Mouse (Mus musculus) v-Abl transformed pro-B cells (cell line): ENCODE measurements around the gene Fpr1.
"Not testable (repeated sequence)": the region's sequence is repeated elsewhere in the genome, so short reads cannot be mapped to it uniquely, and the experiment has no call there.

Experiments used
- in situ Hi-C, 2 experiments: fragments of 400-800 bp; cut with MboI; formaldehyde crosslinking; loops; one replicate each; pipeline ENCODE4 v1.15.1; 2025; ENCODE audit not compliant: unreplicated experiment in 2 of 2

Gene Fpr1

DNA sequence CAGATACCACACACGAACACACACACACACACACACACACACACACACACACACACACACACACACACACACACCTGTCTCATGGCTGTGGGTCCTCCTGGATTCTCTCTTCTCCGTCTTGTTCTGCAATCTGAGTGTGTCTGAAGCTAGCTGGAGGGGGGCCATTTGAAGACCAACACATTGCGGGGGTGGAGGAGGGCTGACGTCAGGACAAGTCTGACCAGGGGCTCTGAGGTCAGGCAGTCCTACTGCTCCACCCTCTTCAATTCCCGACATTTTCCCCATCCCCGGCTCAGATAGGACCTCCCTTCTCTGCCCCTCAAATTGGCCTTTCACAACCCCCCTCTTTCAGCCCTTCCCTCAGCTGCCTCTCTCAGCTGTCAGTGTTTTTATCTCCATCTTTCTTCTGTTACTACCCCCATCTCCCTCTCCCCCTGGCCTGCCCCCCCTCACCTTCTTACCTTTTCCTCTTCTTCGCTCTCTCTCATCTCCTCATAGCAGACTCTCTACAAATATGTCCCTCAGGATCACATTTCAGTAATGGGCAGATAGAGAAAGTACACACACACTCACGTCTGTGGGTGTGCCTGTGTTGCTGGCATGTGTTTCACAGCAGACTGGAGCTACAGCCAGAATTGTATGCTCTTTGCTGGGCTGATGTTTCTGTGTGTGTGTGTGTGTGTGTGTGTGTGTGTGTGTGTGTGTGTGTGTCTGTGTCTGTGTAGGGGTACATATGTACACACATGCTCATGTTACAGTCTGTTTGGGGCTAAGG is 28.5 kb downstream of the Fpr1 start, which contains the start of gene Has1:
Has1 (minus strand) TSS at position 142 of the 775 bp plus-strand sequence.
- in situ Hi-C loops: no loop called here

DNA sequence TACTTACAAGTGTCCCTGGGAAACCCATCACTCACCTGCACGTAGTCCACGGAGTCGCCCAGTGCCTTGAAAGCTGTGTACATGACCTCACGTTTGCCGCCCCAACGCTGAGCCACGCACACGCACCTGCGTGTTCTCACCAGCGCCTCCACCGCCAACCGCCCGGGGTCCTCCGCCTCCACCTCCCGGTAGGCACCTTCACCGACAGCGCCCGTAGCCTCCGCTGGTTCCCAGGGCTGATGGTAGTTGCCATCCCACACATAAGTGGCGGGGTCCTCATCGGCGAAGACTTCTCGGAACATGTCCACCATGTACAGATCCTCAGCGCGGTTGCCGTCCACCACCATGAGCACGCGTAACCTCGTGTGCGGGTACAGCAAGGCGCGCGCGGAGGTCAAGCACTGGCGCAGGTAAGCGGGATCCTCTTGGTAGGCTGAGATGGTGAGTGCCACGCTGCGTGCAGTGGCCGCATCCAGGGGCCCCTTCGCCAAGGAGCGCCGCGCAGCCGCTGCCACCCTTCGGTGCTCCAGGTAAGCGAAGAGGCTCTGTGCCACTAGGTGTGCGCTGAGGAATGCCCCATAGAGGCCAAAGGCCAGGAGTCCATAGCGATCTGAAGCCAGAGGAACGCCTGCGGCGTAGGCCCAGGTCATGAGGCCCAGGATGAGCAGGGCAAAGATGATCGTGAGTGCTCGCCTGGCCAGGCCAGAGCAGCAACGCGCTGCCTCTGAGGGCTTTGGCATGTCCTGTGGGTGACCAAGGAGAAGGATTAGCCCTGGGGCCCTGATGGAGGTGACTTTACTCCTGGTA is 33.6 kb downstream of the Fpr1 start:
- in situ Hi-C loops: no loop called here

DNA sequence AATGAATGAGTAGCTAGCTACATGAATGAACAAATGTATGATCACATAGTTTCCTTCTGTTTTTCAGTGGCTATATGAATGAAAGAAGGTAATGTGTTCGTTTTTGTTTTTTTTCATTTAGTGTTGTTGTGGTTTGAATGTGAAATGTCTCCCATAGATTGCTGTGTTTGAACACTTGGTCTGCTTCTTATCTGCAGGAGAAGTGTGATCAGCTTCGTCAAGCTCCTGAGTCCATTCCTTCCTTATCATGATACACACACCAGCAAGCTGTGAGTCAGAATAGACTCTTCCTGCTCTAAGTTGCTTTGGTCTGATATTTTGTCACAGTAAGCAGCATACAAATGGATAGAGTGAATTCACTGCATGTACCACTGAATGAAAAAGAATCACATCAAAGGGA is 34.8 kb downstream of the Fpr1 start:
- in situ Hi-C loops: no loop called here

DNA sequence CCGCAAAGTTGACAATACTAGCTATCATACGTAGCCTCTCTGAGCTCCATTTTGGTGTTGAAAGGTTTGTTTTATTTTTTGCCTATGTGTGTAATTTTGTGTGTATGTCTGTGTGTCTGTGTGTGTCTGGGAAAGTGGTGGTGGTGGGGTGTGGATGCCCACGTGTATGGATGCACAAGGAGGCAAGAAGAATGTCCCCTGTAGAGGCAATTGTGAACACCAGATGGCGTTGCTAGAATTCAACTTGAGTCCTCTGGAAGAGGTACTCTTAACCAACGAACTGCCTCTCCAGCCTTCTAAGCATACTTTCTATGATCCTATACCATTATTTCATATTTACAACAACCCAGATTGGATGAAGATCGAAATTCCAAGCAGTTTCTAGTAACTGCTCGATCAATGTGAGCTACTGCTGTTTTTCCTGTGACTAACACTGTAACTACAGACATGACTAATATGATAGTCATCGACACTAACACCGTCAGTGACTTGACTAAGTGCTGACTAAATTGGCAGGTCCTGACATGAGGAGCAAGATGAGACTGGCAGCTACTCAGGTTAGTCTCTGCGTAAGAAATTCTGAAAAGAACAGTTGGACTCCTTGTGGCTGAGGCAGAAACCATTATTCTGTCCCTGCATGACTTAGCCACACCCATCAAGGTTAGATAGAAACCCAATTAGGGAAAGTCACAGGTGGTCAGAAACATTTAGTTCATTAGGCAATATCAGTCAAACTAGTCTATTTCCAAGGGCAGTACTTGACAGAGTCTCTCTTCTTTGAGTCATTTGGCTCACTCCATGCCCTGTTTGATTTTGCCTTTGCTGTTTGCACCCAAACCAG is 38.3 kb downstream of the Fpr1 start:
- in situ Hi-C loops: no loop called here

DNA sequence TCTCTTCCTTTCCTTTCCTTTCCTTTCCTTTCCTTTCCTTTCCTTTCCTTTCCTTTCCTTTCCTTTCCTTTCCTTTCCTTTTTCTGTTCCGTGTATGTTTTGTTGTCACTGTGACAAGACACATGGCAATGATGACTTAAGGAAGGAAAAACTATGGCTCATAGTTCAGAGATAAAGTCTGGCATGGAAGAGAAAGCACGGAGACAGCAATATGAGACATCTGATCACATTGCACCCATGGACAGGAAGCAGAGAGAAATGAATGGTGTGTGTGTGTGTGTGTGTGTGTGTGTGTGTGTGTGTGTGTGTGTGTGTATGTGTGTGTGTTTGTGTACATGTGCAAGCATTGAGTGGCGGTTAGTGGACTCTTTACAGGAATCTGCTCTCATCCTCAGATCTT is 39.1 kb downstream of the Fpr1 start:
- in situ Hi-C loops: not testable (repeated sequence)

DNA sequence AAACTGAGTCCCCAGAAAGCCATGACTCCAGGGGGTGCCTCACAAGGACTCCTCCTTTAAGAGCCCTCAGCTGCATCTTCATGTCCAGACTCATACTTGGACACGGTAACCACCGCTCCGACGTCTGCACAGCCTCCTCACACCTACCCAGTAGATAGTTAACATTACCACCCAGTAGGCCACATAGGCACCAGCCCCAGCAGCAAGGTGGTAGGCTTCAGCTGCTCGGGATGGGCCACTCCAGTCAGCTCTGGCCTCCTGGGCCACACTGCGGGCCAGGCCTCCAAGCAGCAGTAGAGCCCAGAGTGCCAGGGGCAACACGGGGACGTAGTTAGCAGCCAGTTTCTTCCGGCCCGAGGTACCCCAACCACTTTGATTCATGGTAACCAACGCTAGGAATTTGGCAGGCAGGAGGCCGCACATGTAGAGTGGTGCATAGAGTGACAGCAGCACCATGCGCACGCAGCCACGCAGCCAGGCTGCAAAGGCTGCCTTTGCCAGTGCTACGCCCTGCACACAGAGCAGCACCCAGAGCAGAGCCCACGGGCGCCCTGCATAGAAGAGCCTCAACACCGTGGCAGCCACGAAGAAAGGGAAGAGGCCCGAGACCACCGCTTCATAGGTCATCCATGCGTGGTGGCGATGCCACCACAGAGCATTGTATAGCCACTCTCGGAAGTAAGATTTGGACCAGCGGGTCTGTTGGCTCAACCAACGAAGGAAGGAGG is 40.0 kb downstream of the Fpr1 start:
- in situ Hi-C loops: no loop called here

DNA sequence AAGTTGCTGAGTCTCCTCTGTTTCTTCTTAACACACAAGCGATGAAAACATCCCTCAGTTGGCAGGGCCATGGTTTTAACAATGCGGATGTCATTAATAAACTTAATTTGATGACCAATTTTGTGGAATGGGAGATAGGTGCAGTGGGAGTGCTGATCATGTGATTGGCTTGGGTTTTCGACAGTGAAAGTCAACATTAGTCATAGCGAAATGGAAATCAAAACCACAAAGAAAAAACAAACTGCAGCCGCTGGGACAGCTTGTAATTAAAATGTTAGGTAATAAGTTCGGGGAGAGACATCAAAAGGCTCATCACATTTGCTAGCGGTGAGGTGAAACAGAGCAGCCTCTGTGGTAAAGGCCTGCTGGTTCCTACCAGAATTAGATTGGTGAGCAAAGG is 42.9 kb downstream of the Fpr1 start:
- in situ Hi-C loops: no loop called here

DNA sequence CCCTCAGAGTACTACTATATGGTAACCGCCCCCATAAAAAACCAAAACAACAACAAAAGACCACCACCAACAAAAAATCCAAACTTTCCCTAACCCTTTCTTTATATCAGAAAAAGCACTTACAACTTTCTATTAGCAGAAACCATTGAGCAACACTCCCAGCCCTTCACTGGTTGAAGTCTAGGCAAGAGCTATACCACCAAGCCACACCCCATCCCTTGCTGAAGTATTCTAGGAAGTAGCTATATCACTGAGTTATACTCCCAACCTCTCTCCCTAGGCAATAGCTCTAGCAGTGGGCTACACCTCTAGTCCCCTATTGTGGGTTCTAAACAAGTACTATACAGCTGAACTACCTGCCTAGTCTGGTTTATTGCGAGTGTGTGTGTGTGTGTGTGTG is 44.5 kb downstream of the Fpr1 start:
- in situ Hi-C loops: no loop called here

DNA sequence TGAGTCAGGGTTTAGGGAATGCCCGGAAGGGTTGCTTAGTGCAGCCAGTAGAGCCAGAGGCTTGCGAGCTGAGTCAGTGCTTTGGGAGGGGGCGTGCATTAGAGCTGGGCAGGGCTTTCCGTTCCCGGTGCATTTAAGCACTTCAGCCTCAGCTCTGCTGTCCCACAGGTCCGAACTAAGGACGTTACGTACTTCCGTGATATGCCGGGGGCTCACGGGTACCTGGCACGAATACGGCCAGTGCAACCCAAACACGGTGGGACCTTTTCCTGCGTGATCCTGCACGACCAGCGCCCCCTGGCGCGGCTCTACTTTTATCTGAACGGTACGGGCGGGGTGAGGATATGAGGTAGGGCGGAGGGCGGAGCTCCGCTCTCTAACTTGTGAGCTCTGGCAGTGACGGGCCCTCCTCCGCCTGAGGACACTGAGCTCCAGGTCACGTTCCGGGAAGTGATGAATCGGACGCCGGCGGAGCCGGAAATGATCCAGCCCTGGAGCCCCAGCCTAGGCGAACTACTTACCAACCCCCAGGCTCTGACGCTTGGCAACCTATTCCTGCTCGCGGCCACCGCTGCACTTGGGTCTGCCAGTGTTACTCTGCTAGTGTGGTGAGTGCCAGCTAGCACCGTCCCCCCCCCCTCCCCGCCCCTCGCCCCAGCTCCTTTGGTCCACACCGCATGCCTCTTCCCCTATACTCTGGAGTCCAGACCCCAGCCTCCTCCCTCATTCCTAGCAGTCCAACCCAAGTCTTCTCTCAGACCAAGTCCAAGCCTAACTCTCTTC is 45.6 kb downstream of the Fpr1 start:
- in situ Hi-C loops: no loop called here

DNA sequence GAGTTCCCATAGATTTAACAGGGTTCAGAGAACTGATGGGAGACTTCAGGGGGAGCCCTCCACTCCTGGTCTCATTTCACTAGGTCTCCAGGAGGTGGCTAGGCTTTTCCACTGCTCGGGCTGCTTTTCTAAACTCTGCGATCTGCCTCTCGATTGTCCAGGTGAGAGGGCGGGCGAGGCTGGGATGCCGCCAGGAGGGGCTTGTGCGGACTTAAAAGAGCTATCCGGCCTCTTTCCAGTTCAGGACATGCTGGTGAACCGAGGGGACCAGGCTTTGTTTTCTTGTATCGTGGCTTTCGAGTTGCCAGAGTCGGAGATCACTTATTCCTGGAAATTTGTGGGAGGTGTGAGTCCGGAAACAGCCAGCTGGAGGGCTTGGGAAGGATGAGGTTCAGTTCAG is 46.3 kb downstream of the Fpr1 start:
- in situ Hi-C loops: no loop called here

DNA sequence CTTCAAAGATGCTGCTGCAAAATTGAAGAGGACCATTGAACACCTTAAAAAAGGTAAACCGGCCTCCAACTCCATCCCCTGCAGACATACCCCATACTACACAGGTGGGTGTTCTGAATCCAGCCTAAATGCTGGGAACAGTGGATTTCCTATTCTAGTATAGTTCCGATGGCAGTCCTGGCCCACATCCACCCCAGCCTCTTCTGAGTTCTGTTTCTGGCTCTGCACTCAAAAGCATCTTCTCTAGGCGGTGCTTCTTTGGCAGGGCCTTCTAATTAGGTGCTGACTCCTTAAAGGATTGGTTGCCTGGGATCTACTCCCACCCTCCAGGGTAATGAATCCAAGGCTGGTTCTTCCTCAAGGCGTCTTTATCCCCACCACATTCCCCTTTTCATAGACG is 47.6 kb downstream of the Fpr1 start:
- in situ Hi-C loops: no loop called here

DNA sequence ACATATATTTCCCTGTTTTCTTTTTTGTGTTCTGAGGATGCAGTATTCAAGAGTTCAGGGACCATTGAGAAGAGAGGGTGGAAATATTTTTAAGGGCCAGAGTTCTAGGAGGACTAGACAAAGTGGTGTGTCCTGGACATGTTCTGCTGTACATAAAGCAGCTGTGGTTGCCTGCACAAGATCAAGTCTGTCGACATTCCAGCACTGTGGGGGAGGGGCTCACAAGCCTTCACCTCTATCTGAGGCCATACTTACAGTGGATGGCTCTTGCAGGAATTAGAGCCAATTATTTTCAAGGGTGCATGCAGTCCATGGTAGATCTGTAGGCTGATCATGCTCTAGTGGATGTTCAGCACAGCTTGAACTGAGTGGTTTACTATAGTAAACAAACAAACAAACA is 48.8 kb downstream of the Fpr1 start:
- in situ Hi-C loops: no loop called here

DNA sequence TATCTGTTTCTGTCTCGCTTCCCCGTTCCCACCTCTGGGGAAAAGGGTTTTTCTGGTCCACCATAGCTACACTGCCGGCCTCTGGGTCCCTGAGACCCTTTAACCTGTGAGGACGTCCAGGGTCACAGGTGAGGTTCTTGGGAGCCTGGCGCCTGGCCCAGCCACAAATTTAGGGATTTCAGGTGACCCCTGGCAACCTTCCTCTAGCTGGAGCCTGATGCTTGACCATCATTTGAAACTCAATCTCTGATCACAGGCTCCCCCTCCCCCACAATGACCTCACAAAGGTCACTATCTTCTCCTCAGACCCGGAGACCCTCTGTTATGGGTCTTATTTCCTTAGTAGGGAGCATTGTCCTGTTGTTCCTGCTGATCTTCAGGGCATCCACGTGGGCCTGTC is 53.0 kb downstream of the Fpr1 start:
- in situ Hi-C loops: no loop called here

DNA sequence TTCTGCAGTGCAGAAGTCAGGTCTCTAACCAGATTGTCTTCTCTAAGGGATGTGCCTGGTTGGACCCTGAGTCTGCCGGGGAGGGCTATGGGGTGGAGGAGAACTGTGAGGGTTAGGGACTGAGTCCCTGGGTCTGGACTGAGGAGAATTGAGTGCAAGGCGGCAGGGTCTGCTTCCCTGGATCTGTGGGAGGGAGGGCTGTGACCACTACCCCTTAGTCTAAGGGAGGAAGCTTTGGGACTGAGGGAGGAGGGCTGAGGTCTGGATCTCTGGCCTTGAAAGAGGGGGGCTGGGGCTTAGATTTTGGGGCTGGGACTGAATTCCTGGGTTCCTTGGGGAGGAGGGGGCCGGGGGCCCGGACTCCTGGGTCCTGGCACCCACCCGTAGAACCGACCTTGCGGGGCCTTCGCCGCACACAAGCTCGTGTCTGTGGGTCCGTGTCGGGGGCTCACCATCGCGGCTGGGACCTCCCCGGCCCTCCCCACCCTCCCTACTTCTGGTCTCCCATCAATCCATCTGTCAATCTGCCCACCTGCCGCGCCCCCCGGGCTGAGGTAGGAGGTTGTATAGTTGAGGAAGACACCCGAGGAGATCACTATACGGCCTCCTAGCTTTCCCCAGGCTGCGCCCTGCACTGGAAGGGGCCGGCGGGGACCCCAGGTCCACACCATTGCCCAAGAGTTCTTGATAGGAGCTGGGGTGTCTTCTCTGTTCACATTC is 53.8 kb downstream of the Fpr1 start:
- in situ Hi-C loops: no loop called here

DNA sequence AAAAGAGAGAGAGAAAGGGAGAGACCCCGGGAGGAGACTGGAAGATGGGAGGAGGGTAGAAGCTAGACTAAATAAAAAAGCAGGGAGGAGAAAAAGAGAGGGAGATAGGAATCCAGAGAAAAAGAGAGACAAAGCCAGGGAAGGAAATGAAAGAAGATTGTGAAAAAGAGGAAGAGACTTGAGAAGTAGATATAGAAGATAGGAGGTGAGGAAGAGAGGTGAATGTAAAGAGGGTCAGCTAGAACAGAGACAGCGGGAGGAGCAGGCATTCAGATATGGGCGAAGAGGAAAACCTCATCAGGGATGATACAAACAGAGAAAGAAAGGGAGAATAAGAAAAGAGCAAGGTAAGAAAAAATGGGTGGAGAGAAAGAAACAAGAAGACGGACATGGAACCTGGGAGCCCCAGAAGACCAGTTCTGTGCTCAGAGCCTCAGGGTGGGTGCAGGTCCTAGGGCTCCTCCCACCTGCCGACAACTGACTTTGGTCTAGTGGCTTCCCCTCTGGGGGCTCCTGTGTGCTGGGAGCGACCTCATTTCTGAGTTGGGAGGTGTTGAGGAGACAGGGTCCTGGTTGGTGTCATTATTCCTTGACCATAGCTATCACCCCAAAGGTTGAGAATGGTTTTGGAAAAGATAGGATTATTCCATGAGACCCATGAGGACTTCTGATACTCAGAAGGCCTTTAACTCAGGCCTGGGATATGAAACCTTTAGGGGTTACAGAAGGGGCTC is 54.5 kb downstream of the Fpr1 start:
- in situ Hi-C loops: no loop called here

DNA sequence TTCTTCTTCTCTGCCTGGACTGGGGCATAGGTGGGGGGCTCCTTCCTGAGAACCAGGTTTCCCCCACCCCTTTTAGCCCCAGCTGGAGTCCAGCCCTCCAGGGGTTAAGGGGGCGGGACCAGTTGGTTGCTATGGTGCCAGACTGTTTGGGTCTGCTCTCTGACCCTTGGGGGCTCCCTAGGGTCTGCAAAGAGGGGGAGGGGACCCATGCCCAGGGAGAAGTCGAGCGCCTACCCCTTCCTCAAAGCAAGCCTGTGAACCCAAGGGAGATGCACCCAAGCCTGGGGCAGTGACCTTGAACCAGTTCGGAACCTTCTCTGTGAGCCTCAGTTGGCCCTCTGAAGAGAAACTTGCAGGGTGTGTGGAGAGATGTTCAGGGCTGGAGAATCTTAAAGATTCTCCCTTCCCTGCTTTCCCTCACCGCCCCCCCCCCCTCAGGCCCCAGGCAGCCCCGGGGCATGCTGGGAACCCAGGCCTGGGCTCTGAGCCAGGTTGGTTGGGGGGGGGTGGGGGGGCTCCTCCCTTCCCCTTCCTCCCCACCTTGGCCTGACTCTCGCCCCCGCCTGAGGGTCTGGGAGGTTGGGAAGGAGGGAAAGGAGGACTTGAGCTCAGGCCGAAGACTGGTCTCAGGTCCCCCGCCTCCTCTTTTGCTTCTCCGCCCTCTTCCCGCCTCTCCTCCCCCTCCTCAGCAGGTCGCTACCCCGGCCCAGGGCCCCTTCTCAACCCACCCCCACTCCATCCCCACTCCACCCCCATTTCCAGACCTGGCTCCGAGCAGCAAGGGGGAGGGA is 55.4 kb downstream of the Fpr1 start:
- in situ Hi-C loops: no loop called here

DNA sequence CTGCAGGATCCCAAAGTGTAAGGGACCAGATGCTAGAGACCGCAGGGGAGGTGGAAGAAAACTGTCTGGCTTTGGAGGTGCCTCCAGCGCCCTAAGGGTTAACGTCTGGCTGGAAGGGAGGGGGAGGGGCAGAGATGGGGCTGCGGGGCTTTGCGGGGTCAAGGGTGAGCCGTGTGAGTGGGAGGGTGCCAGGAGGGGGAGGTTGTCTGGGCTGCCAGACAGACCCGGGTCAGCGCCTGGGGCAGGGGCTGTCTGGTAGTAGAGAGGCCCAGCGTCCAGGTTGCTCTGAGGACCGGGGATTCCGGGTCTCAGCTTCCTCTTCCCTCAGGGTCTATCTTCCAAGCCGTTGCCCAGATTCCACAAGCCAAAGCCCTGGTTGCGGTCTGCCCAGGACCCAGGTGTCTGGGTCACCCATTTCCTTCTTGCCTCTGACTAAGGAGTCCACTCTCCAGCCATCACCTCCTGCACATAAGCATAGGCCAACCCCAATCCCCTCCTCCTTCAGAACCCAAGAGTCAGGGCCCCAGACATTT is 56.0 kb downstream of the Fpr1 start:
- in situ Hi-C loops: no loop called here
